Mouse (Mus musculus) brain, embryonic 14.5 days (tissue): ENCODE measurements at regions not wholly inside any gene's neighbourhood (a gene's known extent, or its start where the extent isn't known, plus 50 kb on each side); places are given as distances from the start of the nearest gene placed in this dataset.

ENCODE experiments used
- CTCF ChIP-seq: fragments of 200-500 bp; IDR thresholded peaks from 2 replicates; pipeline ENCODE4 v1.5.1; 2012; ENCODE audit warnings: inconsistent platforms, mild to moderate bottlenecking, moderate library complexity, borderline replicate concordance; ENCODE audit not compliant: insufficient read depth, insufficient read length; ENCODE audit errors: extremely low read depth
- POLR2A ChIP-seq: fragments of 200-500 bp; IDR thresholded peaks from 2 replicates; pipeline ENCODE4 v1.6.1; 2012; ENCODE audit warnings: mild to moderate bottlenecking, inconsistent platforms, borderline replicate concordance; ENCODE audit not compliant: poor library complexity, insufficient read depth, insufficient read length, severe bottlenecking; ENCODE audit errors: extremely low read depth

GRCm38 (mm10) chr11:91056966-91057597 lies 368.9 kb upstream of the Tom1l1 start:
- TF ChIP-seq POLR2A (no peak), CTCF (no peak)
